Mouse (Mus musculus) lung, postnatal 0 days (tissue): ENCODE measurements around the gene Nhp2. TPM values are rescaled to one million over a fixed set of nuclear protein-coding genes. Genes with fewer than 3 reads are reported as not detected.
A peak's percentile ranks its signal among the peaks of the same experiment; 100 is the strongest.

Experiments
- ATAC-seq: fragments of 200-750 bp; cut with Nextera tagmentation; 2 replicates; pipeline ENCODE4 v1.8.0; 2017; ENCODE audit warnings: moderate library complexity
- DNase-seq: peaks from one replicate; pipeline ENCODE4 v3.0.0-alpha.2; 2016; ENCODE audit warnings: low spot score
- H3K27ac ChIP-seq: fragments of 300-500 bp; sonication (generic); 2 replicates; pipeline ENCODE4 v1.5.1; 2014; ENCODE audit warnings: antibody characterized with exemption, mild to moderate bottlenecking, low read length, mixed read lengths
- H3K27me3 ChIP-seq: fragments of 300-500 bp; sonication (generic); replicated peaks from 2 replicates; pipeline ENCODE4 v1.6.1; 2014; ENCODE audit warnings: low read length, mixed read lengths; ENCODE audit not compliant: insufficient read depth
- H3K36me3 ChIP-seq: fragments of 300-500 bp; sonication (generic); 2 replicates; pipeline ENCODE4 v1.6.1; 2014; ENCODE audit warnings: low read length, mixed read lengths; ENCODE audit not compliant: insufficient read depth
- H3K4me1 ChIP-seq: fragments of 300-500 bp; sonication (generic); 2 replicates; pipeline ENCODE4 v1.6.1; 2014; ENCODE audit warnings: antibody characterized with exemption, low read depth, low read length, mixed read lengths; ENCODE audit not compliant: insufficient read depth
- H3K4me2 ChIP-seq: fragments of 300-500 bp; sonication (generic); replicated peaks from 2 replicates; pipeline ENCODE4 v1.6.1; 2014; ENCODE audit warnings: low read depth, mild to moderate bottlenecking, low read length, moderate library complexity, mixed read lengths
- H3K4me3 ChIP-seq: fragments of 300-500 bp; sonication (generic); 2 replicates; pipeline ENCODE4 v1.5.1; 2014; ENCODE audit warnings: low read depth, low read length
- H3K9ac ChIP-seq: fragments of 300-500 bp; sonication (generic); replicated peaks from 2 replicates; pipeline ENCODE4 v1.6.1; 2014; ENCODE audit warnings: low read depth, mild to moderate bottlenecking
- H3K9me3 ChIP-seq: fragments of 300-500 bp; sonication (generic); 2 replicates; pipeline ENCODE4 v1.6.1; 2016; ENCODE audit warnings: low read length, mixed read lengths
- CTCF ChIP-seq: IDR thresholded peaks from 2 replicates; pipeline ENCODE4 v1.5.1; 2016; ENCODE audit warnings: antibody characterized with exemption, mild to moderate bottlenecking
- EP300 ChIP-seq: IDR thresholded peaks from 2 replicates; pipeline ENCODE4 v1.6.1; 2016; ENCODE audit warnings: antibody characterized with exemption, mild to moderate bottlenecking, control low read depth
- WGBS: fragments of 180-500 bp; shearing (Covaris S2); extraction: QIAGEN DNeasy Blood & Tissue Kit; methylation state at CpG from one replicate; pipeline ENCODE4 v1.1.7; 2014; 5-methylcytosine and 5-hydroxymethylcytosine counted together
- polyA plus RNA-seq: library from polyadenylated mRNA; unstranded; fragments of >200 nt; fragmentation: Nextera tagmentation; extraction: Ambion mirVana; gene quantifications from 2 replicates; pipeline ENCODE4 v1.2.1, GENCODE M21; 2015

Nhp2 gene
- 60.1 and 67.2 TPM in 2 replicates for polyA plus RNA-seq

- DNase-seq, result peak; percentile 99
- peak; percentile 90 for ATAC-seq
- no peak for TF ChIP-seq CTCF
- TF ChIP-seq EP300, result peak; percentile 61; the same call in 1 of the 2 replicates
- Histone ChIP-seq H3K4me2 (peak within 1 kb of the TSS; percentile 74), H3K9me3 (no peaks in the 10 kb centered on the region), H3K27me3 (no peaks in the 10 kb centered on the region), H3K36me3 (peaks cover 20% of the 10 kb centered on the region), H3K27ac (peak within 1 kb of the TSS; percentile 7), H3K4me1 (peaks cover 13% of the 10 kb centered on the region), H3K4me3 (peak within 1 kb of the TSS; percentile 50), H3K9ac (peak within 1 kb of the TSS; percentile 46)
- under 1% methylated on average over 51 of the region's 51 CpGs for WGBS
Measured at GRCm38 (mm10) chr11:51619409-51620060, at the start of gene Nhp2. Gene Nhp2, plus strand, starts transcription at chr11:51619735.

- Histone ChIP-seq H3K27ac (no peak overlapping the region), H3K36me3 (no peaks in the 10 kb centered on the region), H3K4me3 (no peak overlapping the region), H3K4me2 (no peak overlapping the region), H3K27me3 (no peaks in the 10 kb centered on the region), H3K9ac (no peak overlapping the region), H3K4me1 (no peaks in the 10 kb centered on the region), H3K9me3 (no peaks in the 10 kb centered on the region)
- 80% methylated on average over 4 of the region's 4 CpGs for whole genome bisulfite sequencing
- no peak for DNase-seq
- ATAC-seq, result no peak
- TF ChIP-seq CTCF, result no peak
- TF ChIP-seq EP300, result no peak
Measured at GRCm38 (mm10) chr11:51576454-51576853, 43.1 kb upstream of the Nhp2 start.

GRCm38 (mm10) chr11:51577587-51577986, 41.9 kb upstream of the Nhp2 start:
- Histone ChIP-seq H3K27ac (no peak overlapping the region), H3K4me1 (no peaks in the 10 kb centered on the region), H3K4me3 (no peak overlapping the region), H3K4me2 (no peak overlapping the region), H3K27me3 (no peaks in the 10 kb centered on the region), H3K9ac (no peak overlapping the region), H3K36me3 (no peaks in the 10 kb centered on the region), H3K9me3 (no peaks in the 10 kb centered on the region)
- TF ChIP-seq CTCF, result no peak
- TF ChIP-seq EP300, result no peak
- 63% methylated on average over 7 of the region's 7 CpGs for WGBS
- ATAC-seq (no peak), DNase-seq (no peak)

- Histone ChIP-seq H3K36me3 (no peaks in the 10 kb centered on the region), H3K27ac (no peak overlapping the region)
- 61% methylated on average over 4 of the region's 4 CpGs for WGBS
Measured at GRCm38 (mm10) chr11:51579024-51579423, 40.5 kb upstream of the Nhp2 start.

GRCm38 (mm10) chr11:51582713-51583112, 36.8 kb upstream of the Nhp2 start:
- ATAC-seq (no peak), DNase-seq (peak; percentile 84)
- Histone ChIP-seq H3K27me3 (no peaks in the 10 kb centered on the region), H3K4me2 (no peak overlapping the region), H3K9ac (no peak overlapping the region), H3K27ac (no peak overlapping the region), H3K4me3 (no peak overlapping the region), H3K36me3 (peaks cover 8% of the 10 kb centered on the region; the same call in 1 of the 2 replicates), H3K4me1 (peaks cover 22% of the 10 kb centered on the region), H3K9me3 (no peaks in the 10 kb centered on the region)
- TF ChIP-seq CTCF (peak; percentile 83), EP300 (no peak)
- WGBS, result 22% methylated on average over 8 of the region's 8 CpGs

More at GRCm38 (mm10) chr11:51579024-51579423, 40.5 kb upstream of the Nhp2 start:
- TF ChIP-seq EP300, result no peak
- no peak for TF ChIP-seq CTCF
- ATAC-seq, result no peak
- no peak overlapping the region for H3K4me3 ChIP-seq
- peaks cover 13% of the 10 kb centered on the region; the same call in 1 of the 2 replicates for H3K4me1 ChIP-seq
- no peak overlapping the region for H3K9ac ChIP-seq
- no peak for DNase-seq
- no peaks in the 10 kb centered on the region for H3K27me3 ChIP-seq
- H3K9me3 ChIP-seq, result no peaks in the 10 kb centered on the region
- H3K4me2 ChIP-seq, result no peak overlapping the region

- Histone ChIP-seq H3K9me3 (no peaks in the 10 kb centered on the region), H3K27ac (peak overlapping the region; percentile 97), H3K36me3 (peaks cover 8% of the 10 kb centered on the region; the same call in 1 of the 2 replicates), H3K9ac (peak overlapping the region; percentile 82), H3K4me2 (peak overlapping the region; percentile 90), H3K27me3 (no peaks in the 10 kb centered on the region), H3K4me3 (peak overlapping the region; percentile 64), H3K4me1 (peaks cover 22% of the 10 kb centered on the region)
- 10% methylated on average over 9 of the region's 9 CpGs for WGBS
- peak; percentile 8 for ATAC-seq
- TF ChIP-seq EP300, result no peak; the same call in 1 of the 2 replicates
- TF ChIP-seq CTCF, result no peak
- DNase-seq, result no peak
Measured at GRCm38 (mm10) chr11:51584057-51584430, 35.5 kb upstream of the Nhp2 start.
